Mouse (Mus musculus) lung, postnatal 0 days (tissue): ENCODE data around the gene Gm49450. TPM values are rescaled to one million over a fixed set of nuclear protein-coding genes. Genes with fewer than 3 reads are reported as not detected.
A peak's percentile ranks its signal among the peaks of the same experiment; 100 is the strongest.
"Not testable (repeated sequence)": the region's sequence is repeated elsewhere in the genome, so short reads cannot be mapped to it uniquely, and the experiment has no call there.

Experiments
- ATAC-seq: fragments of 200-750 bp; cut with Nextera tagmentation; 2 replicates; pipeline ENCODE4 v1.8.0; 2017; ENCODE audit warnings: moderate library complexity
- DNase-seq: peaks from one replicate; pipeline ENCODE4 v3.0.0-alpha.2; 2016; ENCODE audit warnings: low spot score
- H3K27ac ChIP-seq: fragments of 300-500 bp; sonication (generic); 2 replicates; pipeline ENCODE4 v1.5.1; 2014; ENCODE audit warnings: antibody characterized with exemption, mild to moderate bottlenecking, low read length, mixed read lengths
- H3K27me3 ChIP-seq: fragments of 300-500 bp; sonication (generic); replicated peaks from 2 replicates; pipeline ENCODE4 v1.6.1; 2014; ENCODE audit warnings: low read length, mixed read lengths; ENCODE audit not compliant: insufficient read depth
- H3K36me3 ChIP-seq: fragments of 300-500 bp; sonication (generic); 2 replicates; pipeline ENCODE4 v1.6.1; 2014; ENCODE audit warnings: low read length, mixed read lengths; ENCODE audit not compliant: insufficient read depth
- H3K4me1 ChIP-seq: fragments of 300-500 bp; sonication (generic); 2 replicates; pipeline ENCODE4 v1.6.1; 2014; ENCODE audit warnings: antibody characterized with exemption, low read depth, low read length, mixed read lengths; ENCODE audit not compliant: insufficient read depth
- H3K4me2 ChIP-seq: fragments of 300-500 bp; sonication (generic); replicated peaks from 2 replicates; pipeline ENCODE4 v1.6.1; 2014; ENCODE audit warnings: low read depth, mild to moderate bottlenecking, low read length, moderate library complexity, mixed read lengths
- H3K4me3 ChIP-seq: fragments of 300-500 bp; sonication (generic); 2 replicates; pipeline ENCODE4 v1.5.1; 2014; ENCODE audit warnings: low read depth, low read length
- H3K9ac ChIP-seq: fragments of 300-500 bp; sonication (generic); replicated peaks from 2 replicates; pipeline ENCODE4 v1.6.1; 2014; ENCODE audit warnings: low read depth, mild to moderate bottlenecking
- H3K9me3 ChIP-seq: fragments of 300-500 bp; sonication (generic); 2 replicates; pipeline ENCODE4 v1.6.1; 2016; ENCODE audit warnings: low read length, mixed read lengths
- CTCF ChIP-seq: IDR thresholded peaks from 2 replicates; pipeline ENCODE4 v1.5.1; 2016; ENCODE audit warnings: antibody characterized with exemption, mild to moderate bottlenecking
- EP300 ChIP-seq: IDR thresholded peaks from 2 replicates; pipeline ENCODE4 v1.6.1; 2016; ENCODE audit warnings: antibody characterized with exemption, mild to moderate bottlenecking, control low read depth
- WGBS: fragments of 180-500 bp; shearing (Covaris S2); extraction: QIAGEN DNeasy Blood & Tissue Kit; methylation state at CpG from one replicate; pipeline ENCODE4 v1.1.7; 2014; 5-methylcytosine and 5-hydroxymethylcytosine counted together
- polyA plus RNA-seq: library from polyadenylated mRNA; unstranded; fragments of >200 nt; fragmentation: Nextera tagmentation; extraction: Ambion mirVana; gene quantifications from 2 replicates; pipeline ENCODE4 v1.2.1, GENCODE M21; 2015

Gene Gm49450
- polyA plus RNA-seq, 1 experiment from 2014 or later, result not detected

DNA sequence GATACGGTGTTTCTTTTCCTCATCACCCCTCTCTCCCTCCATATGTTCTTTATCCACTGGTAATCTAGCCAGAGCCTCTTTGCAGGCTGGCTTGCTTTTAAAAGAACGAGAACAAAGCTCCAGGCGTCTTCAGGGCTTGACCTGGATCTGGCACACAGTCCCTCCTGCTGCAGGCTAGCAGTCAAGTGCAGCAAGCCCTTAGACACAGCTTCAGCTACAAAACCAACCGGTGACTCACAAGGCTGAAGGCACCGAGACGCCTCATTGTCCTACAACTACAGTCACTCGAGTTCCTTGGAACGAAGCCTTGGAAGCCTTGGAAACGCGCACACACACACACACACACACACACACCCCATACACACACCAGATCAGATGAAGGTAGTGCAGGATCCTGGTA, 12.5 kb downstream of the Gm49450 start:
- no peaks in the 10 kb centered on the region for H3K9me3 ChIP-seq
- TF ChIP-seq EP300 (no peak), CTCF (no peak)
- DNase-seq (no peak), ATAC-seq (no peak)
- no peak overlapping the region for H3K27ac ChIP-seq
- no peak overlapping the region for H3K4me3 ChIP-seq
- WGBS, result 59% methylated on average over 10 of the region's 10 CpGs
- H3K27me3 ChIP-seq, result no peaks in the 10 kb centered on the region
- no peak overlapping the region for H3K9ac ChIP-seq
- H3K4me1 ChIP-seq, result no peaks in the 10 kb centered on the region
- no peaks in the 10 kb centered on the region for H3K36me3 ChIP-seq
- no peak overlapping the region for H3K4me2 ChIP-seq

DNA sequence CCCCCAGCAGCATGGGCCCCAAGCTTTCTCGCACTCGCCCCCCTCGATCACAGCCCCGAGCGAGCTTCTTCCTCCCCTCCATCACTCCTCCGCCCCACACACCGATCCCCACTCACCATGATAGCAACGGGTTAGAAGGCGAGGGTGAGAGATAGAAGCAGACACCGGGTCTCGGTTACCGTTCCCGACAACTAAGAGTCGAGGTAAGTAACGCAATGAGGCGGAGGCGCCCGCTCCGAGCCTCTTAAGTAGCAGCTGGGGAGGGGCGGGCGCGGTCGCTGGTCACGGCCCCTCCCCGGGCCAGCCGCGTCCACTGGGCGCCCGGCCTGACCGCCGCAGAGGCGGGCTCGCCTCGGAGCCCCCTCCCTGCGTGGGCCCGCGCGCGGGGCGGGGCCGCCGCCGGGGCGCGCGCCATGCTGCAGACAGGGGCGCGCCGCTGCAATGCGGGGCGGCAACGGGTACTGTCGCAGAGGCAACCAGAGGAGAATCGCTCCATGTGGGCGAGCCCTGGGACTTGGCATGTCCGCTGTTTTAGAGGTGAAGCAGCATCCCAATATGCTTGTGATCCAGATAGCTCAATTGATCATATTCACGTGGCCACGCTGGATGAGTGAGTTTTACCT, 19.0 kb downstream of the Gm49450 start, which contains the start of gene Tuba1b:
TSS of gene Tuba1b (minus strand) at position 349 of the 623 bp plus-strand sequence.
- Histone ChIP-seq H3K4me3 (peak within 1 kb of the TSS; percentile 78), H3K36me3 (no peaks in the 10 kb centered on the region), H3K27me3 (no peaks in the 10 kb centered on the region), H3K9ac (peak within 1 kb of the TSS; percentile 76), H3K4me1 (peaks cover 9% of the 10 kb centered on the region; the same call in 1 of the 2 replicates), H3K9me3 (no peaks in the 10 kb centered on the region), H3K4me2 (peak within 1 kb of the TSS; percentile 66), H3K27ac (peak within 1 kb of the TSS; percentile 93)
- under 1% methylated on average over 55 of the region's 58 CpGs for WGBS
- ATAC-seq, result peak; percentile 96
- DNase-seq, result peak; percentile 97
- TF ChIP-seq EP300 (no peak), CTCF (peak; percentile 18; the same call in 1 of the 2 replicates)

DNA sequence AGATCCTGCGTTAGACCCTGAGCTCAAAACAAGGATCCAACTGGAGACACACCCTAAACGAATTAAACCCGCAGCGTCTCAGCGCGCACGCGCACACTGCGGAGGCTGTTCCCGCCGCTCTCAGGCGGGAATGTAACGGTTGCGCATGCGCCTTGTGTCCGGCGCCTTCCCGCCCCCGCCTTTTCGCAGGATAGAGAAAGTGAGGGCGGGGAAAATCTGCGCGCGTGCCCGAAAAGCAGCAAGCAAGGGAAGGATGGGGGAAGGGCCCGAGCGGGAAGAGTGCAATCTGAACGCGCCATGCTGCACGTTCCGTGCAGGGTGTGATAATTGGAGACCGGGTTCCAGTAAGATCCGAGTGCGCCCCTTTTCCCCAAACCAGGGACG, 19.5 kb downstream of the Gm49450 start:
- Histone ChIP-seq H3K4me2 (peak overlapping the region; percentile 66), H3K36me3 (no peaks in the 10 kb centered on the region), H3K27ac (peak overlapping the region; percentile 93), H3K9ac (peak overlapping the region; percentile 76), H3K9me3 (no peaks in the 10 kb centered on the region), H3K27me3 (no peaks in the 10 kb centered on the region), H3K4me3 (peak overlapping the region; percentile 78), H3K4me1 (peaks cover 9% of the 10 kb centered on the region; the same call in 1 of the 2 replicates)
- TF ChIP-seq EP300 (no peak), CTCF (no peak)
- DNase-seq (peak; percentile 99), ATAC-seq (peak; percentile 84)
- under 1% methylated on average over 30 of the region's 35 CpGs for WGBS

DNA sequence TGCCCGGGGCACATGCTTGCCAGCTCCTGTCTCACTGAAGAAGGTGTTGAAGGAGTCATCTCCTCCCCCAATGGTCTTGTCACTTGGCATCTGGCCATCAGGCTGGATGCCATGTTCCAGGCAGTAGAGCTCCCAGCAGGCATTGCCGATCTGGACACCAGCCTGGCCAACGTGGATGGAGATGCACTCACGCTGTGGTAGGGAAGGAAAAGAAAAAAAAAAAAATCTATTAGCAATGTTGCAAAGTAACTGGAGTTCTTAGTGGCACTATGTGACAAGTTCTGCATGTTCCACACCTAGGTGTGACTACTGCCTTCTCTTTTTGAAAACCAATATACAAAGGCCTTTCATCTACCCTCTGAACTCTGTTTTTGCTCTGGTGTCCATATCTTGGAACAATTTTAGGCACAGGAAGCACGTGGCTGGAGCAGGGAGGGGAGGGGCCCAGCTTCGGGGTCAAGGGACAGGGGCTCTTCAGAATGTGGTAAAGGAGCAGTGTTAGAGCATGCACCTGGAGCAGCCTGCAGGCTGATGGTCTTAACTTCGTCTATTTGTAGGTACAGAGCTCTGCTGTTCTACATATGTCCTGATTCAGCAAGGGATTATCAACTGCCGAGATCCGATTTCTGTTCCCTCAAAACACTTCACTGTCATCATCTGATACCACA, 20.2 kb downstream of the Gm49450 start:
- Histone ChIP-seq H3K9ac (peak overlapping the region; percentile 76; the same call in 1 of the 2 replicates), H3K4me2 (peak overlapping the region; percentile 66), H3K27ac (peak overlapping the region; percentile 58; the same call in 1 of the 2 replicates), H3K4me3 (peak overlapping the region; percentile 78)
- not testable (repeated sequence) for DNase-seq, ATAC-seq, H3K4me1 ChIP-seq, H3K9me3 ChIP-seq, H3K36me3 ChIP-seq, H3K27me3 ChIP-seq
- WGBS, result 2% methylated on average over 8 of the region's 9 CpGs

DNA sequence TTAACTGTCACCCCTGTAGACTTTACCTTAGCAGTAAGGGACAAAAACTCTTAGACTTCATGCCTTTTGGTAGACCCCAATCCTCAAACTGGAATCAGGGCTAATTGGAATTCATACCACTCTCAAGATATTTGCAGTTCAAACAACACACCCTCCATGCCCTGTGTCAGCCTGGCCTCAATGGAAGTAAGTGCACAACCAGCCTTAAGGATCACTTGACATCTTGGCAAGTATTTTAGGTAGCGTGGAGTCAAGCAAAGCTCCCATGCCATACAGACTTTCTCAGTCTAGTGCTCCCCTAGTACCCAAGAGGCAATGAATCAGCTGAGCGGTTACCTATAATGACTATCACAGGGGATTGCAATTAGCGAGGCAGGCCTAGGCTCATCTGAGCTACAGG, 22.4 kb downstream of the Gm49450 start:
- no peak overlapping the region for H3K9ac ChIP-seq
- DNase-seq (peak; percentile 55), ATAC-seq (no peak)
- H3K4me2 ChIP-seq, result no peak overlapping the region
- H3K4me3 ChIP-seq, result no peak overlapping the region
- H3K36me3 ChIP-seq, result no peaks in the 10 kb centered on the region
- no peaks in the 10 kb centered on the region for H3K9me3 ChIP-seq
- WGBS, result 48% methylated on average over 3 of the region's 3 CpGs
- H3K27me3 ChIP-seq, result no peaks in the 10 kb centered on the region
- 0 out of 2 replicates have a peak, but pooled peaks have one; percentile 49 for TF ChIP-seq EP300
- no peak for TF ChIP-seq CTCF
- no peak overlapping the region for H3K27ac ChIP-seq
- H3K4me1 ChIP-seq, result peaks cover 9% of the 10 kb centered on the region; the same call in 1 of the 2 replicates

DNA sequence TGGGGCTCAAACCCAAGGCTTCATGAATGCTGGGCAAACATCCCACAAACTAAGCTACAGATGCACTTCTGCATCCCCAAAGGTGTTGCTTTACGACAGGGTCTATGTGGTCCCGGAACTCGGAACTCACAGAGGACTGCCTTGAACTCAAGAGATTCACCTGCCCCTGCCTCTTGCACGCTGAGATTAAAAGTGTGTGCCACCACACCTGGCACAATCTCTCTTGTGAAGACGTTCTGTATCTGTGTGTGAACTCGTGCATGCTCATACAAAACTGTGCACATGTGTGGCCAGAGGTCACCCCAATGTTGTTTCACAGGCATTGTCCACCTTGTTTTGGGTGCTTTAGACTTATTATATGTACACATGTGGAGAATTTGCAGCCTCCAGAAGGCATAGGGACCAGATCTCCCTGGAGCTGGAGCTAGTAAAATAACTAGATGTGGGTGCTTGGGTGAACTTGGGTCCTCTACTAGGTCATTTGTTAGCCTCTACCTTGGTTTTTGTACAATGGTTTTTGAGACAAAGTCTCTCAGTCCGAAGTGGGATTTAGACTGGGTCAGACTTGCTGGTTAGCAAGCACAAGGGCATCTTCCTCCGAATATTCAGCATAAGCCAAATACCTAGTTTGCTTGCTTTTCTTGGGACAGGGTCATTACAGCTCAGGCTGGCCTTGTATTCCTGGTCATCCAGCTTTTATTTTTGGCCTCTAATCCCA, 23.2 kb downstream of the Gm49450 start:
- no peaks in the 10 kb centered on the region for H3K9me3 ChIP-seq
- no peak for ATAC-seq
- no peaks in the 10 kb centered on the region for H3K36me3 ChIP-seq
- H3K27ac ChIP-seq, result no peak overlapping the region
- no peak overlapping the region for H3K9ac ChIP-seq
- H3K4me1 ChIP-seq, result peaks cover 5% of the 10 kb centered on the region; the same call in 1 of the 2 replicates
- H3K4me3 ChIP-seq, result no peak overlapping the region
- H3K4me2 ChIP-seq, result no peak overlapping the region
- TF ChIP-seq CTCF (no peak), EP300 (no peak)
- DNase-seq, result no peak
- WGBS, result 39% methylated on average over 8 of the region's 8 CpGs
- no peaks in the 10 kb centered on the region for H3K27me3 ChIP-seq
